Mouse (Mus musculus): Measurements from ENCODE around the gene Gm10563. TPM values are rescaled to one million over a fixed set of nuclear protein-coding genes. Genes with fewer than 3 reads are reported as not detected.

Gm10563 gene
- polyA plus RNA-seq, 1 experiment from 2014 or later, result not detected

GRCm38 (mm10) chr4:155605132-155605531, 40.1 kb downstream of the Gm10563 start:
- Histone ChIP-seq H3K27me3 (replicated peaks; ENCODE audit: control insufficient read depth, insufficient read depth, low read length) (no peaks in the 10 kb centered on the region), H3K9me3 (ENCODE audit: control insufficient read depth, low read length) (no peaks in the 10 kb centered on the region), H3K27ac (ENCODE audit: low read depth) (no peak overlapping the region), H3K4me3 (ENCODE audit: low read depth, low read length) (no peak overlapping the region), H3K36me3 (ENCODE audit: control insufficient read depth, insufficient read depth, low read length) (peaks cover 12% of the 10 kb centered on the region), H3K4me1 (replicated peaks; ENCODE audit: control insufficient read depth, insufficient read depth, low read length) (peaks cover 6% of the 10 kb centered on the region), H3K4me2 (ENCODE audit: low read length) (no peak overlapping the region), H3K9ac (ENCODE audit: low read length) (no peak overlapping the region)
- ATAC-seq (replicated peaks; ENCODE audit: low FRiP score, low TSS enrichment, low read depth), result no peak
- WGBS, result 84% methylated on average over 4 of the region's 4 CpGs
- DNase-seq (ENCODE audit: low spot score), result no peak

GRCm38 (mm10) chr4:155603801-155604200, 41.4 kb downstream of the Gm10563 start:
- H3K27ac ChIP-seq (ENCODE audit: low read depth), result no peak overlapping the region
- peaks cover 5% of the 10 kb centered on the region; the same call in 1 of the 2 replicates for H3K36me3 ChIP-seq (ENCODE audit: control insufficient read depth, insufficient read depth, low read length)
- H3K4me2 ChIP-seq (ENCODE audit: low read length), result no peak overlapping the region
- peaks cover 6% of the 10 kb centered on the region for H3K4me1 ChIP-seq (replicated peaks; ENCODE audit: control insufficient read depth, insufficient read depth, low read length)
- DNase-seq (ENCODE audit: low spot score) (no peak), ATAC-seq (replicated peaks; ENCODE audit: low FRiP score, low TSS enrichment, low read depth) (no peak)
- H3K27me3 ChIP-seq (replicated peaks; ENCODE audit: control insufficient read depth, insufficient read depth, low read length), result no peaks in the 10 kb centered on the region
- WGBS, result 88% methylated on average over 6 of the region's 6 CpGs
- no peaks in the 10 kb centered on the region for H3K9me3 ChIP-seq (ENCODE audit: control insufficient read depth, low read length)
- no peak overlapping the region for H3K4me3 ChIP-seq (ENCODE audit: low read depth, low read length)
- H3K9ac ChIP-seq (ENCODE audit: low read length), result no peak overlapping the region

- Histone ChIP-seq H3K9me3 (ENCODE audit: control insufficient read depth, low read length) (no peaks in the 10 kb centered on the region), H3K9ac (ENCODE audit: low read length) (no peak overlapping the region), H3K27ac (ENCODE audit: low read depth) (no peak overlapping the region), H3K4me1 (replicated peaks; ENCODE audit: control insufficient read depth, insufficient read depth, low read length) (peaks cover 6% of the 10 kb centered on the region), H3K4me3 (ENCODE audit: low read depth, low read length) (no peak overlapping the region), H3K27me3 (replicated peaks; ENCODE audit: control insufficient read depth, insufficient read depth, low read length) (no peaks in the 10 kb centered on the region), H3K4me2 (ENCODE audit: low read length) (peak overlapping the region; percentile 72), H3K36me3 (ENCODE audit: control insufficient read depth, insufficient read depth, low read length) (peaks cover 5% of the 10 kb centered on the region; the same call in 1 of the 2 replicates)
- ATAC-seq (replicated peaks; ENCODE audit: low FRiP score, low TSS enrichment, low read depth) (no peak), DNase-seq (ENCODE audit: low spot score) (no peak)
- 96% methylated on average over 1 of the region's 1 CpGs for WGBS
Measured at GRCm38 (mm10) chr4:155602753-155603152, 42.5 kb downstream of the Gm10563 start.

GRCm38 (mm10) chr4:155601997-155602456, 43.2 kb downstream of the Gm10563 start:
- H3K4me2 ChIP-seq (ENCODE audit: low read length), result peak overlapping the region; percentile 72
- H3K9ac ChIP-seq (ENCODE audit: low read length), result peak overlapping the region; percentile 95
- 2% methylated on average over 31 of the region's 31 CpGs for WGBS
- H3K9me3 ChIP-seq (ENCODE audit: control insufficient read depth, low read length), result no peaks in the 10 kb centered on the region
- H3K36me3 ChIP-seq (ENCODE audit: control insufficient read depth, insufficient read depth, low read length), result peaks cover 5% of the 10 kb centered on the region; the same call in 1 of the 2 replicates
- no peak for DNase-seq (ENCODE audit: low spot score)
- no peaks in the 10 kb centered on the region for H3K27me3 ChIP-seq (replicated peaks; ENCODE audit: control insufficient read depth, insufficient read depth, low read length)
- peaks cover 6% of the 10 kb centered on the region for H3K4me1 ChIP-seq (replicated peaks; ENCODE audit: control insufficient read depth, insufficient read depth, low read length)
- no peak; the same call in 1 of the 2 replicates for ATAC-seq (replicated peaks; ENCODE audit: low FRiP score, low TSS enrichment, low read depth)
- peak overlapping the region; percentile 99 for H3K27ac ChIP-seq (ENCODE audit: low read depth)
- peak overlapping the region; percentile 84 for H3K4me3 ChIP-seq (ENCODE audit: low read depth, low read length)

GRCm38 (mm10) chr4:155601091-155601996, 43.9 kb downstream of the Gm10563 start, which contains the start of gene Slc35e2:
TSS of gene Slc35e2 (plus strand) at chr4:155601416.
- H3K27me3 ChIP-seq (replicated peaks; ENCODE audit: control insufficient read depth, insufficient read depth, low read length), result no peaks in the 10 kb centered on the region
- DNase-seq (ENCODE audit: low spot score) (peak; percentile 99), ATAC-seq (replicated peaks; ENCODE audit: low FRiP score, low TSS enrichment, low read depth) (peak; percentile 96)
- H3K9me3 ChIP-seq (ENCODE audit: control insufficient read depth, low read length), result no peaks in the 10 kb centered on the region
- peak within 1 kb of the TSS; percentile 72 for H3K4me2 ChIP-seq (ENCODE audit: low read length)
- peak within 1 kb of the TSS; percentile 84 for H3K4me3 ChIP-seq (ENCODE audit: low read depth, low read length)
- peak within 1 kb of the TSS; percentile 95 for H3K9ac ChIP-seq (ENCODE audit: low read length)
- peaks cover 5% of the 10 kb centered on the region; the same call in 1 of the 2 replicates for H3K36me3 ChIP-seq (ENCODE audit: control insufficient read depth, insufficient read depth, low read length)
- under 1% methylated on average over 57 of the region's 65 CpGs for WGBS
- H3K4me1 ChIP-seq (replicated peaks; ENCODE audit: control insufficient read depth, insufficient read depth, low read length), result peaks cover 6% of the 10 kb centered on the region
- peak within 1 kb of the TSS; percentile 99 for H3K27ac ChIP-seq (ENCODE audit: low read depth)

GRCm38 (mm10) chr4:155599901-155600825, 45.0 kb downstream of the Gm10563 start:
- Histone ChIP-seq H3K4me3 (ENCODE audit: low read depth, low read length) (peak overlapping the region; percentile 84), H3K9ac (ENCODE audit: low read length) (peak overlapping the region; percentile 95), H3K9me3 (ENCODE audit: control insufficient read depth, low read length) (no peaks in the 10 kb centered on the region), H3K4me1 (replicated peaks; ENCODE audit: control insufficient read depth, insufficient read depth, low read length) (peaks cover 6% of the 10 kb centered on the region), H3K27me3 (replicated peaks; ENCODE audit: control insufficient read depth, insufficient read depth, low read length) (no peaks in the 10 kb centered on the region), H3K27ac (ENCODE audit: low read depth) (peak overlapping the region; percentile 99), H3K4me2 (ENCODE audit: low read length) (peak overlapping the region; percentile 72), H3K36me3 (ENCODE audit: control insufficient read depth, insufficient read depth, low read length) (peaks cover 5% of the 10 kb centered on the region; the same call in 1 of the 2 replicates)
- 82% methylated on average over 11 of the region's 11 CpGs for WGBS
- no peak for DNase-seq (ENCODE audit: low spot score)
- ATAC-seq (replicated peaks; ENCODE audit: low FRiP score, low TSS enrichment, low read depth), result no peak

GRCm38 (mm10) chr4:155598536-155598935, 46.7 kb downstream of the Gm10563 start:
- DNase-seq (ENCODE audit: low spot score) (no peak), ATAC-seq (replicated peaks; ENCODE audit: low FRiP score, low TSS enrichment, low read depth) (no peak)
- Histone ChIP-seq H3K36me3 (ENCODE audit: control insufficient read depth, insufficient read depth, low read length) (no peaks in the 10 kb centered on the region), H3K9ac (ENCODE audit: low read length) (no peak overlapping the region), H3K27me3 (replicated peaks; ENCODE audit: control insufficient read depth, insufficient read depth, low read length) (no peaks in the 10 kb centered on the region), H3K27ac (ENCODE audit: low read depth) (no peak overlapping the region), H3K9me3 (ENCODE audit: control insufficient read depth, low read length) (no peaks in the 10 kb centered on the region), H3K4me1 (replicated peaks; ENCODE audit: control insufficient read depth, insufficient read depth, low read length) (peaks cover 6% of the 10 kb centered on the region), H3K4me3 (ENCODE audit: low read depth, low read length) (no peak overlapping the region), H3K4me2 (ENCODE audit: low read length) (no peak overlapping the region)
- WGBS, result 16% methylated on average over 19 of the region's 20 CpGs

- Histone ChIP-seq H3K9ac (ENCODE audit: low read length) (no peak overlapping the region), H3K9me3 (ENCODE audit: control insufficient read depth, low read length) (no peaks in the 10 kb centered on the region), H3K4me3 (ENCODE audit: low read depth, low read length) (no peak overlapping the region), H3K27ac (ENCODE audit: low read depth) (no peak overlapping the region), H3K4me2 (ENCODE audit: low read length) (no peak overlapping the region), H3K36me3 (ENCODE audit: control insufficient read depth, insufficient read depth, low read length) (no peaks in the 10 kb centered on the region), H3K27me3 (replicated peaks; ENCODE audit: control insufficient read depth, insufficient read depth, low read length) (no peaks in the 10 kb centered on the region), H3K4me1 (replicated peaks; ENCODE audit: control insufficient read depth, insufficient read depth, low read length) (peaks cover 3% of the 10 kb centered on the region; the same call in 1 of the 2 replicates)
- 82% methylated on average over 5 of the region's 5 CpGs for WGBS
- no peak for ATAC-seq (replicated peaks; ENCODE audit: low FRiP score, low TSS enrichment, low read depth)
- DNase-seq (ENCODE audit: low spot score), result no peak
Measured at GRCm38 (mm10) chr4:155596606-155597005, 48.6 kb downstream of the Gm10563 start.
